Mouse (Mus musculus) neural tube, embryonic 13.5 days (tissue): ENCODE measurements around the gene Ccdc173. TPM values are rescaled to one million over a fixed set of nuclear protein-coding genes. Genes with fewer than 3 reads are reported as not detected.
"Not testable (repeated sequence)": the region's sequence is repeated elsewhere in the genome, so short reads cannot be mapped to it uniquely, and the experiment has no call there.

Experiments used
- ATAC-seq: fragments of 200-750 bp; cut with Nextera tagmentation; 2 replicates; pipeline ENCODE4 v1.8.0; 2017; ENCODE audit warnings: low read depth, mild to moderate bottlenecking, moderate TSS enrichment, moderate library complexity
- H3K27ac ChIP-seq: fragments of 300-500 bp; sonication (generic); replicated peaks from 2 replicates; pipeline ENCODE4 v1.5.1; 2015; ENCODE audit warnings: moderate library complexity, mild to moderate bottlenecking, inconsistent platforms
- H3K27me3 ChIP-seq: fragments of 300-500 bp; sonication (generic); 2 replicates; pipeline ENCODE4 v1.6.1; 2015; ENCODE audit warnings: mild to moderate bottlenecking, inconsistent platforms
- H3K36me3 ChIP-seq: fragments of 300-500 bp; sonication (generic); 2 replicates; pipeline ENCODE4 v1.6.1; 2015; ENCODE audit warnings: mild to moderate bottlenecking, inconsistent platforms
- H3K4me1 ChIP-seq: fragments of 300-500 bp; sonication (generic); replicated peaks from 2 replicates; pipeline ENCODE4 v1.6.1; 2015; ENCODE audit warnings: inconsistent platforms
- H3K4me2 ChIP-seq: fragments of 300-500 bp; sonication (generic); 2 replicates; pipeline ENCODE4 v1.6.1; 2015; ENCODE audit warnings: inconsistent platforms, mild to moderate bottlenecking, moderate library complexity
- H3K4me3 ChIP-seq: fragments of 300-500 bp; sonication (generic); 2 replicates; pipeline ENCODE4 v1.5.1; 2015; ENCODE audit warnings: mild to moderate bottlenecking, inconsistent platforms
- H3K9ac ChIP-seq: fragments of 300-500 bp; sonication (generic); 2 replicates; pipeline ENCODE4 v1.6.1; 2015; ENCODE audit warnings: moderate library complexity, mild to moderate bottlenecking, inconsistent platforms
- H3K9me3 ChIP-seq: fragments of 300-500 bp; sonication (generic); 2 replicates; pipeline ENCODE4 v1.6.1; 2016; ENCODE audit warnings: inconsistent platforms
- WGBS: fragments of 180-500 bp; shearing (Covaris S2); methylation state at CpG from one replicate; pipeline ENCODE4 v1.1.7; 2015; 5-methylcytosine and 5-hydroxymethylcytosine counted together
- polyA plus RNA-seq: library from polyadenylated mRNA; unstranded; fragments of >200 nt; fragmentation: Nextera tagmentation; extraction: Ambion mirVana; gene quantifications from 2 replicates; pipeline ENCODE4 v1.2.1, GENCODE M21; 2015

The Ccdc173 gene
- polyA plus RNA-seq, 1 experiment from 2014 or later, result 3.1 TPM

- Histone ChIP-seq H3K27ac (no peak overlapping the region), H3K4me1 (peaks cover 28% of the 10 kb centered on the region), H3K27me3 (no peaks in the 10 kb centered on the region), H3K36me3 (0 out of 2 replicates have a peak, but pooled peaks cover 3% of the 10 kb centered on the region), H3K4me2 (no peak overlapping the region), H3K9ac (no peak overlapping the region), H3K9me3 (no peaks in the 10 kb centered on the region), H3K4me3 (no peak overlapping the region)
- no peak for ATAC-seq
- 77% methylated on average over 1 of the region's 1 CpGs for WGBS
These were observed 30.8 kb upstream of the Ccdc173 start for GRCm38 (mm10) chr2:69820201-69820600.

GRCm38 (mm10) chr2:69818350-69819085 is 29.1 kb upstream of the Ccdc173 start:
- H3K4me2 ChIP-seq, result no peak overlapping the region
- no peaks in the 10 kb centered on the region for H3K27me3 ChIP-seq
- H3K4me3 ChIP-seq, result no peak overlapping the region
- peaks cover 11% of the 10 kb centered on the region for H3K4me1 ChIP-seq
- H3K27ac ChIP-seq, result no peak overlapping the region
- H3K9me3 ChIP-seq, result no peaks in the 10 kb centered on the region
- H3K36me3 ChIP-seq, result no peaks in the 10 kb centered on the region
- WGBS, result 83% methylated on average over 9 of the region's 9 CpGs
- no peak overlapping the region for H3K9ac ChIP-seq
- ATAC-seq, result no peak

GRCm38 (mm10) chr2:69816575-69816974 is 27.2 kb upstream of the Ccdc173 start:
- Histone ChIP-seq H3K4me1 (peaks cover 2% of the 10 kb centered on the region), H3K27me3 (no peaks in the 10 kb centered on the region), H3K4me3 (no peak overlapping the region), H3K36me3 (no peaks in the 10 kb centered on the region), H3K27ac (no peak overlapping the region), H3K9ac (no peak overlapping the region), H3K4me2 (no peak overlapping the region), H3K9me3 (no peaks in the 10 kb centered on the region)
- 85% methylated on average over 5 of the region's 5 CpGs for WGBS
- no peak for ATAC-seq

GRCm38 (mm10) chr2:69811349-69811748 is 22.0 kb upstream of the Ccdc173 start:
- WGBS, result 73% methylated on average over 7 of the region's 7 CpGs
- not testable (repeated sequence) for H3K9ac ChIP-seq, H3K27ac ChIP-seq, H3K9me3 ChIP-seq, ATAC-seq, H3K36me3 ChIP-seq, H3K27me3 ChIP-seq, H3K4me3 ChIP-seq, H3K4me1 ChIP-seq, H3K4me2 ChIP-seq

- no peak overlapping the region for H3K4me3 ChIP-seq
- 77% methylated on average over 15 of the region's 15 CpGs for WGBS
- H3K4me2 ChIP-seq, result no peak overlapping the region
- no peak for ATAC-seq
- no peak overlapping the region for H3K27ac ChIP-seq
- H3K9me3 ChIP-seq, result no peaks in the 10 kb centered on the region
- no peaks in the 10 kb centered on the region for H3K27me3 ChIP-seq
- no peaks in the 10 kb centered on the region for H3K36me3 ChIP-seq
- no peaks in the 10 kb centered on the region for H3K4me1 ChIP-seq
- no peak overlapping the region for H3K9ac ChIP-seq
These were observed 20.8 kb upstream of the Ccdc173 start for GRCm38 (mm10) chr2:69810169-69810568.

GRCm38 (mm10) chr2:69804663-69805062 is 15.3 kb upstream of the Ccdc173 start:
- not testable (repeated sequence) for H3K27me3 ChIP-seq, H3K4me1 ChIP-seq, H3K9ac ChIP-seq, H3K36me3 ChIP-seq, ATAC-seq, H3K27ac ChIP-seq, H3K9me3 ChIP-seq, H3K4me2 ChIP-seq, H3K4me3 ChIP-seq
- 88% methylated on average over 8 of the region's 9 CpGs for WGBS

- no peak overlapping the region for H3K4me2 ChIP-seq
- no peak overlapping the region for H3K9ac ChIP-seq
- H3K4me3 ChIP-seq, result no peak overlapping the region
- no peaks in the 10 kb centered on the region for H3K9me3 ChIP-seq
- H3K27ac ChIP-seq, result no peak overlapping the region
- no peaks in the 10 kb centered on the region for H3K27me3 ChIP-seq
- H3K4me1 ChIP-seq, result no peaks in the 10 kb centered on the region
- H3K36me3 ChIP-seq, result no peaks in the 10 kb centered on the region
- ATAC-seq, result no peak
- 69% methylated on average over 8 of the region's 8 CpGs for WGBS
These were observed 14.4 kb upstream of the Ccdc173 start for GRCm38 (mm10) chr2:69803756-69804155.

- ATAC-seq, result no peak
- peaks cover 2% of the 10 kb centered on the region for H3K36me3 ChIP-seq
- H3K4me2 ChIP-seq, result no peak overlapping the region
- no peak overlapping the region for H3K4me3 ChIP-seq
- H3K9me3 ChIP-seq, result no peaks in the 10 kb centered on the region
- no peak overlapping the region for H3K9ac ChIP-seq
- no peak overlapping the region for H3K27ac ChIP-seq
- no peaks in the 10 kb centered on the region for H3K27me3 ChIP-seq
- no peaks in the 10 kb centered on the region for H3K4me1 ChIP-seq
- WGBS, result 61% methylated on average over 5 of the region's 5 CpGs
These were observed 13.5 kb upstream of the Ccdc173 start for GRCm38 (mm10) chr2:69802911-69803312.

GRCm38 (mm10) chr2:69790722-69791121 is 1.3 kb upstream of the Ccdc173 start:
- H3K27me3 ChIP-seq, result no peaks in the 10 kb centered on the region
- H3K4me2 ChIP-seq, result peak overlapping the region; percentile 86
- H3K4me3 ChIP-seq, result peak overlapping the region; percentile 68; the same call in 1 of the 2 replicates
- H3K27ac ChIP-seq, result no peak overlapping the region
- WGBS, result 78% methylated on average over 4 of the region's 4 CpGs
- H3K9ac ChIP-seq, result no peak overlapping the region
- ATAC-seq, result no peak
- H3K9me3 ChIP-seq, result no peaks in the 10 kb centered on the region
- H3K4me1 ChIP-seq, result peaks cover 21% of the 10 kb centered on the region
- H3K36me3 ChIP-seq, result peaks cover 37% of the 10 kb centered on the region

GRCm38 (mm10) chr2:69790285-69790684 is 910 bp upstream of the Ccdc173 start:
- Histone ChIP-seq H3K9me3 (no peaks in the 10 kb centered on the region), H3K9ac (peak overlapping the region; percentile 85), H3K4me2 (peak overlapping the region; percentile 86), H3K4me1 (peaks cover 21% of the 10 kb centered on the region), H3K4me3 (peak overlapping the region; percentile 68), H3K27ac (peak overlapping the region; percentile 90; the same call in 1 of the 2 replicates), H3K36me3 (peaks cover 33% of the 10 kb centered on the region), H3K27me3 (no peaks in the 10 kb centered on the region)
- under 1% methylated on average over 10 of the region's 10 CpGs for WGBS
- ATAC-seq, result 0 out of 2 replicates have a peak, but pooled peaks have one; percentile 29

- Histone ChIP-seq H3K36me3 (peaks cover 25% of the 10 kb centered on the region), H3K9me3 (no peaks in the 10 kb centered on the region), H3K27me3 (no peaks in the 10 kb centered on the region), H3K4me1 (peaks cover 21% of the 10 kb centered on the region), H3K27ac (peak overlapping the region; percentile 90), H3K9ac (peak overlapping the region; percentile 80), H3K4me2 (peak overlapping the region; percentile 86), H3K4me3 (peak overlapping the region; percentile 68)
- 26% methylated on average over 9 of the region's 9 CpGs for WGBS
- peak; percentile 46 for ATAC-seq
These were observed 401 bp downstream of the Ccdc173 start for GRCm38 (mm10) chr2:69788974-69789373.

- no peak for ATAC-seq
- Histone ChIP-seq H3K27ac (no peak overlapping the region), H3K36me3 (peaks cover 55% of the 10 kb centered on the region), H3K9ac (no peak overlapping the region), H3K4me1 (no peaks in the 10 kb centered on the region), H3K27me3 (no peaks in the 10 kb centered on the region), H3K9me3 (no peaks in the 10 kb centered on the region), H3K4me2 (no peak overlapping the region), H3K4me3 (no peak overlapping the region)
- 51% methylated on average over 5 of the region's 5 CpGs for WGBS
These were observed 10.6 kb downstream of the Ccdc173 start for GRCm38 (mm10) chr2:69778836-69779177.
